Mouse (Mus musculus): ENCODE data around the gene Arih2. TPM values are rescaled to one million over a fixed set of nuclear protein-coding genes. Genes with fewer than 3 reads are reported as not detected.

Gene Arih2
- polyA plus RNA-seq, 1 experiment = 28.5 TPM

DNA sequence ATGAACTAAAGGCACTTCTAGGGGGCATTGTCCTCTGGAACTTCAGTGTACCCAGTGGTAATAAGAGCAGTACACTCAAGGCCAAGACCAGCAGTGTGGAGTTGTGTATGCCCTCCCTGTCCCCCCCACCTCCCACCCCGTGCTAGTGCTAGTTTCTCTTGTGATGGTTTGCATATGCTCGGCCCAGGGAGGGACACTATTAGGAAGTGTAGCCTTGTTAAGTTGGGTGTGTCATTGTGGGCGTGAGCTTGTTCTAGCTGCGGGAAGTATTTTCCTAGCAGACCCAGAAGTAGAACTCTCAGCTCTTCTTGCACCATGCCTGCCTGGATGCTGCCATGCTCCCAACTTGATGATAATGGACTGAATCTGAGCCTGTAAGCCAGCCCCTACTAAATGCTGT lies 47.2 kb downstream of the Arih2 start:
- Histone ChIP-seq H3K4me3 (replicated peaks; ENCODE audit: control insufficient read depth, low read depth, low read length) (no peak overlapping the region), H3K27ac (ENCODE audit: control insufficient read depth, insufficient read depth, low read depth, low read length, poor library complexity) (no peak overlapping the region), H3K4me1 (ENCODE audit: control insufficient read depth, insufficient read depth, low read length) (no peaks in the 10 kb centered on the region; the same call in 1 of the 2 replicates)
- TF ChIP-seq CTCF (IDR thresholded peaks at IDR 0.05; ENCODE audit: control insufficient read depth, insufficient read depth, low read length) (no peak), POLR2A (IDR thresholded peaks at IDR 0.05; ENCODE audit: borderline replicate concordance, control insufficient read depth, low read depth, low read length) (no peak)
- 78% methylated on average over 4 of the region's 4 CpGs for WGBS

DNA sequence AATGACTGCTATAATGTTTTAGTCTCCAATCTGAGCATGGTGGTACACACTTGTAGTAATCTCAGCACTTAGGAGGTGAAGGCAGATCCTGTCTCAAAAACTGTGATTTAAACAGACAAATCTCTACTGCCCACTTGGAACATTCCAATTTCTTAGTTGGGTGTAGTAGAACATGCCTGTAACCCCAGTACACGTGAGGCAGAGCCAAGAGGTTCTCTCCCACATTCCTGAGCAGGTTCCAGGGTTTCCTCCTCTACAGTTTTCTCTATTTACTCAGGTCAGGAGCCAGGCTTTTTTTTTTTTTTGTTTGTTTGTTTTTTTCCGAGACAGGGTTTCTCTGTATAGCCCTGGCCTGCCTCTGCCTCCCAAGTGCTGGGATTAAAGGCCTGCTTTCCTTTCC lies 49.2 kb downstream of the Arih2 start:
- TF ChIP-seq CTCF (IDR thresholded peaks at IDR 0.05; ENCODE audit: control insufficient read depth, insufficient read depth, low read length) (no peak), POLR2A (IDR thresholded peaks at IDR 0.05; ENCODE audit: borderline replicate concordance, control insufficient read depth, low read depth, low read length) (no peak)
- Histone ChIP-seq H3K27ac (ENCODE audit: control insufficient read depth, insufficient read depth, low read depth, low read length, poor library complexity) (no peak overlapping the region), H3K4me3 (replicated peaks; ENCODE audit: control insufficient read depth, low read depth, low read length) (no peak overlapping the region), H3K4me1 (ENCODE audit: control insufficient read depth, insufficient read depth, low read length) (no peaks in the 10 kb centered on the region; the same call in 1 of the 2 replicates)
- 72% methylated on average over 2 of the region's 2 CpGs for WGBS

DNA sequence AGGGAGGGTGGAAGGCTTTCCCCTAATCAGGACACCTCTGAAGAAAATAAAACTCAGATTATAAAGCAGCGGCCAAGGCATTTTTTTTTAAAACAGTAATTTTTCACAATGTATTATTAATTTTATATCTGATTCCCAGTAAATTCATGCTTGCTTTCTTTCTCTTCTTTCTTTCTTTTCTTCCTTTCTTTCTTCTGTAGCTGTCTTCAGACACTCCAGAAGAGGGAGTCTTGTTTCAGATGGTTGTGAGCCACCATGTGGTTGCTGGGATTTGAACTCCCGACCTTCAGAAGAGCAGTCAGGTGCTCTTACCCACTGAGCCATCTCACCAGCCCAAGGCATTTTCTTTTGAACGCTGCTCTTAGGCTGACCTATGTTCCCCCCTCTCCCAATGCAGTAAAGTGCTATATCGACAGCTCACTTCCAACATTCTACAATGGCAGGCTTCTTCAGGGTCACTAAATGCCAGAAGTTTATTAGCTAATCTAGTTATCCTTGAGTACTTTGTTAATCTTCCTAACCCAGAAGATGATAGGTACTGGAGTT lies 50.1 kb downstream of the Arih2 start:
- 75% methylated on average over 4 of the region's 4 CpGs for WGBS
- Histone ChIP-seq H3K4me1 (ENCODE audit: control insufficient read depth, insufficient read depth, low read length) (no peaks in the 10 kb centered on the region; the same call in 1 of the 2 replicates), H3K27ac (ENCODE audit: control insufficient read depth, insufficient read depth, low read depth, low read length, poor library complexity) (no peak overlapping the region), H3K4me3 (replicated peaks; ENCODE audit: control insufficient read depth, low read depth, low read length) (no peak overlapping the region)
- TF ChIP-seq POLR2A (IDR thresholded peaks at IDR 0.05; ENCODE audit: borderline replicate concordance, control insufficient read depth, low read depth, low read length) (no peak), CTCF (IDR thresholded peaks at IDR 0.05; ENCODE audit: control insufficient read depth, insufficient read depth, low read length) (no peak)

DNA sequence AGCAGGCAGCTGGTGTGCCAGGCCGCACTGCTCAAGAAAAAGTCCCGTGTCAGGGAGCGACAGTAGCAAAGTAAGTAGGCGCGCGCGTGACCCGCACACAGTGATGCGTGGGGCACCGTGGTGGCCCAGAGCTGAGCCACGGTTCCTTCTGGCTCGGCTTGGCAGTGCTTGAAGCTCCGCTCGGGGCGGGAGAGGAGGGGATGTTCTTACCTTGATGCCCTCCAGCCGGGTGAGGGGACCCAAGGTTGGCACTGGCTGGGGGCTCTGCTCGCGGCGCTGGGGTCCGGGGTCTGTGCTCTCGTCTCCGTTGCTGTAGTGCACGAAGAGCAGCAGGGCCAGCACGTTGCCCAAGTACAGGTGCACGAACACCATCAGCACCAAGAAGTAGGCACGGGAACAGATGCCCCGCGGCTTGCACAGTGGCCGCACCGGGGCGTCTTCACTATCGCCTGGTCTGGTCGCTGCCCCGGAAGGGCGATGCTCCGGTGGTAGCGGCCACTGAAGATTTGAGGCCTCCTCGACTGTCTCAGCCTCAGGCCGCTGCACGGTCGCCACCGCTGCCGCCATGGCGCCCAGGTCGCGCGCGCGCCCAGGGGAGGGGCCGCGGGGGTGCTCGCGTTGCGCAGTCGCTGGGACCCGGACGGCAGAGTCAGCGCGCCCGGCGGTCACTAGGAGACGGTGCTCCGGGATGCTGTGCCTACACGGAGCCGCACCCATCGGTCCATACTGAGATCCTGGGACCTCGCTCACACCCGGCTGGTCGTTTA lies 52.0 kb downstream of the Arih2 start, which contains the start of gene P4htm:
Gene P4htm (minus strand): TSS at position 670 of the 767 bp plus-strand sequence.
- H3K27ac ChIP-seq (ENCODE audit: control insufficient read depth, insufficient read depth, low read depth, low read length, poor library complexity) = peak within 1 kb of the TSS; percentile 27; the same call in 1 of the 2 replicates
- 6% methylated on average over 69 of the region's 69 CpGs for WGBS
- TF ChIP-seq CTCF (IDR thresholded peaks at IDR 0.05; ENCODE audit: control insufficient read depth, insufficient read depth, low read length) (no peak), POLR2A (IDR thresholded peaks at IDR 0.05; ENCODE audit: borderline replicate concordance, control insufficient read depth, low read depth, low read length) (no peak)
- no peaks in the 10 kb centered on the region; the same call in 1 of the 2 replicates for H3K4me1 ChIP-seq (ENCODE audit: control insufficient read depth, insufficient read depth, low read length)
- H3K4me3 ChIP-seq (replicated peaks; ENCODE audit: control insufficient read depth, low read depth, low read length) = peak within 1 kb of the TSS; percentile 70

- H3K4me1 ChIP-seq (ENCODE audit: control insufficient read depth, insufficient read depth, low read length) = no peaks in the 10 kb centered on the region; the same call in 1 of the 2 replicates
- H3K4me3 ChIP-seq (replicated peaks; ENCODE audit: control insufficient read depth, low read depth, low read length) = no peak overlapping the region
- WGBS = 62% methylated on average over 3 of the region's 3 CpGs
- no peak for TF ChIP-seq POLR2A (IDR thresholded peaks at IDR 0.05; ENCODE audit: borderline replicate concordance, control insufficient read depth, low read depth, low read length)
- TF ChIP-seq CTCF (IDR thresholded peaks at IDR 0.05; ENCODE audit: control insufficient read depth, insufficient read depth, low read length) = no peak
- H3K27ac ChIP-seq (ENCODE audit: control insufficient read depth, insufficient read depth, low read depth, low read length, poor library complexity) = no peak overlapping the region
Measured at GRCm38 (mm10) chr9:108594354-108594753, 54.8 kb downstream of the Arih2 start.

DNA sequence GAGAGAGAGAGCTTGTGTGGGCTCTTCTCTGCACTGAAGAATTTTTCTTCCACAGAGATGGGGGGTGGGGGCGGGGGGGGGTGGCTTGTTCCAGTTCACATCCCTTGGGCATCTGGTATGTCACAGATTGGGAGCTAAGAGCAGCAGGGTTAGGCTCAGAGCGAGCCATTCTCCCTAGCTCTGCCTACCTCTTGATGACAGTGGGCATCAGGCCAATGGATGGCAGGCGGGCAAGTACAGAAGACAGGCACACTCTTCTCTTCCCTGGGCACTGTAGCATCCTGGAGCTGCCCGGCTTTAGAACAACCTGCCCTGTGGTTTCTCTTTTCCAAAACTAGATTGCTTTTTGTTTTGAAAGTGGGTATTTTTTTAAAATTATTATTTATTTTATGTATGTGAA lies 57.7 kb downstream of the Arih2 start:
- WGBS = 84% methylated on average over 4 of the region's 4 CpGs
- Histone ChIP-seq H3K27ac (ENCODE audit: control insufficient read depth, insufficient read depth, low read depth, low read length, poor library complexity) (no peak overlapping the region), H3K4me3 (replicated peaks; ENCODE audit: control insufficient read depth, low read depth, low read length) (no peak overlapping the region), H3K4me1 (ENCODE audit: control insufficient read depth, insufficient read depth, low read length) (no peaks in the 10 kb centered on the region; the same call in 1 of the 2 replicates)
- TF ChIP-seq POLR2A (IDR thresholded peaks at IDR 0.05; ENCODE audit: borderline replicate concordance, control insufficient read depth, low read depth, low read length) = no peak
- TF ChIP-seq CTCF (IDR thresholded peaks at IDR 0.05; ENCODE audit: control insufficient read depth, insufficient read depth, low read length) = no peak

GRCm38 (mm10) chr9:108589229-108589628 lies 60.0 kb downstream of the Arih2 start:
- WGBS = 60% methylated on average over 5 of the region's 5 CpGs
- TF ChIP-seq CTCF (IDR thresholded peaks at IDR 0.05; ENCODE audit: control insufficient read depth, insufficient read depth, low read length) = no peak
- TF ChIP-seq POLR2A (IDR thresholded peaks at IDR 0.05; ENCODE audit: borderline replicate concordance, control insufficient read depth, low read depth, low read length) = no peak
- Histone ChIP-seq H3K4me1 (ENCODE audit: control insufficient read depth, insufficient read depth, low read length) (no peaks in the 10 kb centered on the region), H3K4me3 (replicated peaks; ENCODE audit: control insufficient read depth, low read depth, low read length) (no peak overlapping the region), H3K27ac (ENCODE audit: control insufficient read depth, insufficient read depth, low read depth, low read length, poor library complexity) (no peak overlapping the region)

DNA sequence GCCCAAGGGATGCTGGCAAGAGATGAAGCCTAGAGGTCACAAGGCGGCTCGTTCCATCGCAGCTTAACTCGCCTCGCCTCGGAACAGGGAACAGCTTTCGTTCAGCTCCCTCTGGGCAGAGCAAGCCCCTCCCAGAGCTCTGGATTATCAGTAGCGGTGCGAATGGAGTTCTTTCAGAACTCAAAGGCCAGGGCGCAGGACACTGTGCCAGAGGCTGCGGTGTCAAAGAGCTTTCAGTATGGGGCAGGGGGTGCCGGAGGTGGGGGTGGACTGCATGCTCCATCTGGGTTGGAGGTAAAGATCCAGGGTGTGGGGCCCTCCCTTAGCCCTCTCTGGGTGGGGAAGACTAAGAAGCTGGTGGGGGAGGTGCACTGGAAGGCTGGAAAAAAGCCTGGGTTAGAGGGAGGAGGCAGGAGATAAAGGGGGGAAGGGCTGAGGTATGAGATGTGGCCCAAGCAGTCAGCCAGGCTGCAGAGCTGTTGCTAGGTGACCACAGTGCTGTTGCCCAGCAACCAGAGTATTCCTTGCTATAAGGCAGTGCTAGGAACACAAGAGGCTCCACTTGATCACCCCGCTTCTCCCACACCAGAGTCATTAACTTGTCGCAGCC lies 61.5 kb downstream of the Arih2 start:
- Histone ChIP-seq H3K27ac (ENCODE audit: control insufficient read depth, insufficient read depth, low read depth, low read length, poor library complexity) (no peak overlapping the region), H3K4me1 (ENCODE audit: control insufficient read depth, insufficient read depth, low read length) (no peaks in the 10 kb centered on the region), H3K4me3 (replicated peaks; ENCODE audit: control insufficient read depth, low read depth, low read length) (no peak overlapping the region)
- TF ChIP-seq POLR2A (IDR thresholded peaks at IDR 0.05; ENCODE audit: borderline replicate concordance, control insufficient read depth, low read depth, low read length) (no peak), CTCF (IDR thresholded peaks at IDR 0.05; ENCODE audit: control insufficient read depth, insufficient read depth, low read length) (no peak)
- 87% methylated on average over 14 of the region's 14 CpGs for WGBS

Measured in bone marrow, adult 2 months (tissue).